Mouse (Mus musculus): ENCODE measurements around the gene Eif4e2. TPM values are rescaled to one million over a fixed set of nuclear protein-coding genes. Genes with fewer than 3 reads are reported as not detected.

Gene Eif4e2
- polyA plus RNA-seq, 1 experiment from 2014 or later: 181 TPM

DNA sequence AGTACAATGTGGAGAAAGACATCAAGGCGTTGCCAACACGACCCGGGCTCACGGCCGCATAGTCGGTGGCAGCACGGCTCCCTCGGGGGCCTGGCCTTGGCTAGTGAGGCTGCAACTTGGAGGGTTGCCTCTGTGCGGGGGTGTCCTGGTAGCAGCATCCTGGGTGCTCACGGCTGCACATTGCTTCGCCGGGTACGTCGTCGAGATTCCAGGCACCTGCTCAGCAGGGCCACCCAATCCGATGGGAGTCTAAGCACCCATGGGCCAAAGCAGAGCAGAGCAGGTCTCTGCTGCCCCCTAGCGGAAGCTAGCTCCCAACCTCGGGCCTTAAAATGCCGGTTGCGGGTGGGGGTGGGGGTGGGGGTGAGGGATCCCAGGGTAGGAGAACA, 29.0 kb upstream of the Eif4e2 start:
- WGBS: 13% methylated on average over 20 of the region's 20 CpGs
- peaks cover 100% of the 10 kb centered on the region for H3K27me3 ChIP-seq (ENCODE audit: low read depth, poor library complexity, severe bottlenecking)
- H3K4me3 ChIP-seq: no peak overlapping the region

DNA sequence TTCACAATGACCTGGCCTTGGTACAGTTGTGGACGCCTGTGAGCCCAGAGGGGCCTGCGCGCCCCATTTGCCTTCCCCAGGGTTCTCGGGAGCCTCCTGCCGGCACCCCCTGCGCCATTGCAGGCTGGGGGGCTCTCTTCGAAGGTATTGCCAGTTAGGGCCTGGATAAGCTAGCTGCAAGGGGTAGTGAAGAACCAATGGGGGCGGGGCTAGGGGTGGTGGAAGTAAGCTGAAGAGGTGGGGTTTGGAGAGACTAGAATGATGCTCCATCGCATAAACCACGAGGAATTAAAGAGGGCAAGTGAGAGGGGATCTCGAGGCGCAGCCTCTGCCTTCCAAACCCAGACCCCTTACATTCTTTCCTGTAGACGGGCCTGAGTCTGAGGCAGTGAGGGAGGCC, 28.2 kb upstream of the Eif4e2 start:
- Histone ChIP-seq H3K4me3 (0 out of 2 replicates have a peak overlapping the region, but pooled peaks have one; percentile 62), H3K9me3 (replicated peaks) (no peaks in the 10 kb centered on the region), H3K27ac (no peak overlapping the region), H3K27me3 (ENCODE audit: low read depth, poor library complexity, severe bottlenecking) (peaks cover 92% of the 10 kb centered on the region), H3K36me3 (no peaks in the 10 kb centered on the region), H3K4me1 (peaks cover 27% of the 10 kb centered on the region)
- 8% methylated on average over 13 of the region's 13 CpGs for WGBS
- no peak for DNase-seq (ENCODE audit: low spot score)

More for the DNA sequence above, 29.0 kb upstream of the Eif4e2 start:
- Histone ChIP-seq H3K36me3 (no peaks in the 10 kb centered on the region), H3K27ac (no peak overlapping the region), H3K4me1 (peaks cover 21% of the 10 kb centered on the region), H3K9me3 (replicated peaks) (no peaks in the 10 kb centered on the region)
- DNase-seq (ENCODE audit: low spot score): peak; percentile 74

- no peak for DNase-seq (ENCODE audit: low spot score)
- peak overlapping the region; percentile 77 for H3K27ac ChIP-seq
- peaks cover 33% of the 10 kb centered on the region for H3K4me1 ChIP-seq
Observed at GRCm38 (mm10) chr1:87186261-87187036, 27.3 kb upstream of the Eif4e2 start.

DNA sequence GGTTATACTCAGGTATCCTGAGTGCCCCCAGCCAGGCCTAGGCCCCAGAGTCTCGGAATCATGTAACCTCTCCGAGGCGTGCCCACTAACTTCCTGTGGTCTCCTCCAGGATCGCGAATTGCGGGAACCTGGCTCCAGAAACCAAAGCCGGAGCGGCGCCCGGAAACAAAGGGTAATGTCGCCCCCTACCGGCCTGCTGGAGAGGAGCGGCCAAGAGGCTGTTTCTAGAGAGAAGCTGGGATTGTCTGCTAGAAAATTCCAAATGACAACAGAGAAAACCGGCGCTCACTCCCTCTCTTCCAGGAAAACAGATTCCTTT, 26.7 kb upstream of the Eif4e2 start:
- Histone ChIP-seq H3K4me3 (peak overlapping the region; percentile 62), H3K27ac (peak overlapping the region; percentile 77), H3K27me3 (ENCODE audit: low read depth, poor library complexity, severe bottlenecking) (peaks cover 78% of the 10 kb centered on the region), H3K9me3 (replicated peaks) (no peaks in the 10 kb centered on the region), H3K36me3 (no peaks in the 10 kb centered on the region), H3K4me1 (peaks cover 33% of the 10 kb centered on the region)
- peak; percentile 97 for DNase-seq (ENCODE audit: low spot score)
- WGBS: under 1% methylated on average over 15 of the region's 15 CpGs

More at GRCm38 (mm10) chr1:87186261-87187036, 27.3 kb upstream of the Eif4e2 start:
- Histone ChIP-seq H3K36me3 (no peaks in the 10 kb centered on the region), H3K27me3 (ENCODE audit: low read depth, poor library complexity, severe bottlenecking) (peaks cover 83% of the 10 kb centered on the region), H3K4me3 (peak overlapping the region; percentile 62), H3K9me3 (replicated peaks) (no peaks in the 10 kb centered on the region)
- 2% methylated on average over 54 of the region's 54 CpGs for WGBS

DNA sequence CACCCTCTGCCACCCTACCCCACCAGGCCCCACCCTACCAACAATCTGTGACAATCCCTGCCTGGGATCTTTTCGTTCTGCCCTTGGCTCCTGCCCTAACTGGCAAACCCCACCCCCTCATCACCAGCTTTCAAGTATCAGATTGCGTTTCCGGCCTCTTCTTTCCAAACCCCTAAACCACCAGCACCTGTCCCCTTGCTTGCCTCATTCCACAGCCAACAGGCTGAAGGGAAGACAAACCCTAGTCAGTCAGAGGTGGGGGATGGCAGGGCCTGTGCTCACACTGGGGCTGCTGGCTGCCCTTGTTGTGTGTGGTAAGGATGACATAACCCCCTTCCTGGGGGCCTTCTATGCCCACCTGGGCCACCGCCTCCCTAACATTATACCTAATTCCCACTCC, 23.3 kb upstream of the Eif4e2 start, which contains the start of gene Chrnd:
Gene Chrnd (plus strand): TSS at position 179 of the 400 bp plus-strand sequence.
- Histone ChIP-seq H3K4me3 (no peak within 1 kb of the TSS), H3K9me3 (replicated peaks) (no peaks in the 10 kb centered on the region), H3K36me3 (no peaks in the 10 kb centered on the region), H3K27ac (peak within 1 kb of the TSS; percentile 50; the same call in 1 of the 2 replicates), H3K27me3 (ENCODE audit: low read depth, poor library complexity, severe bottlenecking) (peaks cover 51% of the 10 kb centered on the region), H3K4me1 (peaks cover 27% of the 10 kb centered on the region)
- 28% methylated on average over 4 of the region's 4 CpGs for WGBS
- no peak for DNase-seq (ENCODE audit: low spot score)

- 82% methylated on average over 9 of the region's 9 CpGs for WGBS
- Histone ChIP-seq H3K27me3 (ENCODE audit: low read depth, poor library complexity, severe bottlenecking) (peaks cover 4% of the 10 kb centered on the region; the same call in 1 of the 2 replicates), H3K27ac (no peak overlapping the region), H3K4me1 (no peaks in the 10 kb centered on the region), H3K9me3 (replicated peaks) (no peaks in the 10 kb centered on the region), H3K36me3 (no peaks in the 10 kb centered on the region), H3K4me3 (no peak overlapping the region)
- DNase-seq (ENCODE audit: low spot score): no peak
Observed at GRCm38 (mm10) chr1:87197296-87197695, 16.4 kb upstream of the Eif4e2 start.

DNA sequence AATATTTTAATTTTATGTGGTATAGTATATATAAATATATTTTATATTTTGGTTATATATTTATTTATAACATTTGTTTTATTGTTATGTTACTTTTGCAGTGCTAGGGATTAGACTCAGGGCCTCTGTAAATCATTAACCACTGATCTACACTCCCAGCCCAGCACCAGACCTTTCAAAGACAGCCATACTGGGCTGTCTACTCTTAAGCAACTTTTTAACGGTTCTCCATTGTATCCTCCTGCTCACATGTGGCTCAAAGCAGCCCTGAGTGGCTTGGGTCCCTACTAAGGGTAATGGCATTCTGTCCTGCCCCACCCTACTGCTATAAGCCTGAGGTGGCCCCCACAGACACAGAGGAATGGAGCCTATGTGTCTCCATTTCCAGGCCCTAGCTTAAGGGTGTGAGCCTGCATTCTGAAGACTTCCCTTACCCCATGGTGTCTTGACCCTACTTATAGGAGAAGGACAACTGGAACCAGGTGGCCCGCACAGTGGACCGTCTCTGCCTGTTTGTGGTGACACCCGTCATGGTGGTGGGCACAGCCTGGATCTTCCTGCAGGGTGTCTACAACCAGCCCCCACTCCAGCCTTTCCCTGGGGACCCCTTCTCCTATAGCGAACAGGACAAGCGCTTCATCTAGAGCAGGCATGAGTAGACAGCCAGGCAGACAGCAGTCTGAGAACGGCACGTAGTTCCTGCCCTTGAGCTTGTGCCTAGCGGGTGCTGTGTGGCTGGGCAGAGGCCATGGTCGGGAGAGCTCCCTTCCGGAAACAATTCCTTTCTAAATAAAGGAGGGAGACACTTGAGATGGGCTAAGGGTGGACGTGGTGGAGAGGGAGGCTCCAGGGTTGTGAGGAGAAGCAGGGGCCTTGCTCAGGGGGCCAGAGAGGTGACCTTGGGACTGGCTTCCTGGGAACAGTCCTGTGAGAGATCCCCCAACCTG, 15.3 kb upstream of the Eif4e2 start:
- Histone ChIP-seq H3K27me3 (ENCODE audit: low read depth, poor library complexity, severe bottlenecking) (no peaks in the 10 kb centered on the region), H3K9me3 (replicated peaks) (no peaks in the 10 kb centered on the region), H3K36me3 (no peaks in the 10 kb centered on the region), H3K4me3 (no peak overlapping the region), H3K4me1 (no peaks in the 10 kb centered on the region), H3K27ac (no peak overlapping the region)
- DNase-seq (ENCODE audit: low spot score): no peak
- WGBS: 86% methylated on average over 12 of the region's 12 CpGs

GRCm38 (mm10) chr1:87200811-87201210, 12.9 kb upstream of the Eif4e2 start:
- H3K27me3 ChIP-seq (ENCODE audit: low read depth, poor library complexity, severe bottlenecking): peaks cover 5% of the 10 kb centered on the region
- no peaks in the 10 kb centered on the region for H3K9me3 ChIP-seq (replicated peaks)
- H3K36me3 ChIP-seq: no peaks in the 10 kb centered on the region
- no peak overlapping the region for H3K4me3 ChIP-seq
- WGBS: 84% methylated on average over 2 of the region's 2 CpGs
- no peak overlapping the region for H3K27ac ChIP-seq
- no peak for DNase-seq (ENCODE audit: low spot score)
- peaks cover 11% of the 10 kb centered on the region for H3K4me1 ChIP-seq

DNA sequence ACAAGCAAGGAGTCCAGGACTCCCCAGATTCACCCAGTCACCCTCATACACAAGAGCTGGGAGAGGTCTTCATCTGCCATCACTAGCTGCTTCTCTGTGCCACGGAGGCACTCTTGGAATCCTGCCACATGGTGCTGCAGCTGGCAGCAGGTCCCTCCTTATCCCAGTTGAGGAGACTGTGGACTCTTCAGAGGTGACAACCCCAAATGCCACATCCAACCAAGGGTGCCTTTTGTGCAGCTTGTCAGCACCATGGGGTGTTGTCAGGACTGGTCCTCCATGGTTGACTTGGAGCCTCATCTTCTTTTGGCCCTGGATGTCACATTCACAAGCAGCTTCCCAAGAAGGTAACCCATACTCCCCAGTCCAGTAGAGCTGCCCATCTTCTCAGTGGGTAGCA, 11.9 kb upstream of the Eif4e2 start:
- Histone ChIP-seq H3K9me3 (replicated peaks) (no peaks in the 10 kb centered on the region), H3K4me3 (no peak overlapping the region), H3K27ac (no peak overlapping the region), H3K4me1 (peaks cover 19% of the 10 kb centered on the region), H3K36me3 (no peaks in the 10 kb centered on the region), H3K27me3 (ENCODE audit: low read depth, poor library complexity, severe bottlenecking) (peaks cover 15% of the 10 kb centered on the region)
- 58% methylated on average over 1 of the region's 1 CpGs for WGBS
- DNase-seq (ENCODE audit: low spot score): no peak

DNA sequence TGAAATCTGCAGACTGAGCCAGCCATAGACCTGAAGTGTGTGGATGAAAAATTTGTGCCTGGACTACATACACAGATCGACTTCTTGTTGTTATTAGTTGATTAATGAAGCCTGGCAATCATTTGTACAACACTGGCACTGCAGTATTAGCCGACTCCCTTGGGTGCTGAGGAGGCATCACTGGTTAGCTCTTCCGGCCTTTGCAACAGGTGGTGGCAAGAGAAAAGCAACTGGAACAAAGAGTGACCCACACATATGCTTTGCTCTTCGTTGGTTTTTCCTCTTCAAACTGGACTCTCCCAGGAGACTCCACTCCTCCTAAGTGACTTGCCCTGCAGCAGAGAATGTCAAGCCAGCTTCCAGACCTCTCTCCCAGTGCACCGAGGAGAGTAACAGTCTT, 9.9 kb upstream of the Eif4e2 start:
- DNase-seq (ENCODE audit: low spot score): no peak
- WGBS: 82% methylated on average over 5 of the region's 5 CpGs

GRCm38 (mm10) chr1:87204465-87204864, 9.2 kb upstream of the Eif4e2 start, which contains the start of gene Chrng:
Chrng (plus strand) TSS chr1:87204657.
- H3K36me3 ChIP-seq: no peaks in the 10 kb centered on the region
- 86% methylated on average over 7 of the region's 7 CpGs for WGBS
- no peak within 1 kb of the TSS for H3K4me3 ChIP-seq
- no peak for DNase-seq (ENCODE audit: low spot score)
- peak within 1 kb of the TSS; percentile 7; the same call in 1 of the 2 replicates for H3K27ac ChIP-seq
- no peaks in the 10 kb centered on the region for H3K9me3 ChIP-seq (replicated peaks)
- H3K27me3 ChIP-seq (ENCODE audit: low read depth, poor library complexity, severe bottlenecking): peaks cover 40% of the 10 kb centered on the region
- peaks cover 19% of the 10 kb centered on the region for H3K4me1 ChIP-seq

More for the DNA sequence above, 9.9 kb upstream of the Eif4e2 start:
- no peak overlapping the region for H3K4me3 ChIP-seq
- no peaks in the 10 kb centered on the region for H3K9me3 ChIP-seq (replicated peaks)
- peaks cover 19% of the 10 kb centered on the region for H3K4me1 ChIP-seq
- H3K27me3 ChIP-seq (ENCODE audit: low read depth, poor library complexity, severe bottlenecking): peaks cover 34% of the 10 kb centered on the region
- H3K27ac ChIP-seq: no peak overlapping the region
- H3K36me3 ChIP-seq: no peaks in the 10 kb centered on the region

DNA sequence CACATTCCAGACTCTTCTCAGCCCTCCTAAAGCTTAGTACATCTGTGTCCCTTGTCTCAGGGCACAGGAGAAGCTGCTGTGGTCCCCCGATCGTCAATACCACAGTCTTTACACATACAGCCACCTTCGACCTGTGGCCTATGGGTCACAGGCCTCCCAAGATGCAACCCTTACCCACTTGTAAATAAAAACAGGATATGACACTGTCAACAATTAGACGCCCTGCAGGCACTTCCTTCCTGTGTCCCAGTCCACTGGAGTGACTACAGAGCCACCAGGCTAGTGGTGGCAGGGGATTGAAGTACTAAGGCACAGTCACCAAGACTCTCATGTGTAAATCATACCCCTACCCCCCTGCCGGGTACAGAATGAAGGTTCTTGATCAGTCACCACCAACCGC, 8.7 kb upstream of the Eif4e2 start:
- Histone ChIP-seq H3K27me3 (ENCODE audit: low read depth, poor library complexity, severe bottlenecking) (peaks cover 40% of the 10 kb centered on the region), H3K9me3 (replicated peaks) (no peaks in the 10 kb centered on the region), H3K4me1 (peaks cover 19% of the 10 kb centered on the region), H3K4me3 (no peak overlapping the region), H3K36me3 (no peaks in the 10 kb centered on the region), H3K27ac (peak overlapping the region; percentile 7; the same call in 1 of the 2 replicates)
- DNase-seq (ENCODE audit: low spot score): no peak
- 57% methylated on average over 6 of the region's 6 CpGs for WGBS

GRCm38 (mm10) chr1:87205502-87205901, 8.2 kb upstream of the Eif4e2 start:
- no peaks in the 10 kb centered on the region for H3K9me3 ChIP-seq (replicated peaks)
- H3K36me3 ChIP-seq: no peaks in the 10 kb centered on the region
- WGBS: 35% methylated on average over 3 of the region's 3 CpGs
- DNase-seq (ENCODE audit: low spot score): no peak
- H3K4me3 ChIP-seq: no peak overlapping the region
- peaks cover 40% of the 10 kb centered on the region for H3K27me3 ChIP-seq (ENCODE audit: low read depth, poor library complexity, severe bottlenecking)
- peaks cover 19% of the 10 kb centered on the region for H3K4me1 ChIP-seq
- H3K27ac ChIP-seq: peak overlapping the region; percentile 7; the same call in 1 of the 2 replicates
